Mouse (Mus musculus) kidney, adult 10 weeks (tissue): ENCODE results near the gene Wapl. TPM values are rescaled to one million over a fixed set of nuclear protein-coding genes. Genes with fewer than 3 reads are reported as not detected.

Experiments used
- polyA plus RNA-seq: library from polyadenylated mRNA; stranded (reverse); fragments of 350-450 nt; fragmentation: Illumina TruSeq; extraction: RNeasy Lipid Tissue Mini Kit (QIAGEN cat#74804); gene quantifications from one replicate; pipeline ENCODE4 v1.2.3, GENCODE M21; 2014; ENCODE audit warnings: low read depth, low replicate concordance

The Wapl gene
- polyA plus RNA-seq, result 117 TPM

DNA sequence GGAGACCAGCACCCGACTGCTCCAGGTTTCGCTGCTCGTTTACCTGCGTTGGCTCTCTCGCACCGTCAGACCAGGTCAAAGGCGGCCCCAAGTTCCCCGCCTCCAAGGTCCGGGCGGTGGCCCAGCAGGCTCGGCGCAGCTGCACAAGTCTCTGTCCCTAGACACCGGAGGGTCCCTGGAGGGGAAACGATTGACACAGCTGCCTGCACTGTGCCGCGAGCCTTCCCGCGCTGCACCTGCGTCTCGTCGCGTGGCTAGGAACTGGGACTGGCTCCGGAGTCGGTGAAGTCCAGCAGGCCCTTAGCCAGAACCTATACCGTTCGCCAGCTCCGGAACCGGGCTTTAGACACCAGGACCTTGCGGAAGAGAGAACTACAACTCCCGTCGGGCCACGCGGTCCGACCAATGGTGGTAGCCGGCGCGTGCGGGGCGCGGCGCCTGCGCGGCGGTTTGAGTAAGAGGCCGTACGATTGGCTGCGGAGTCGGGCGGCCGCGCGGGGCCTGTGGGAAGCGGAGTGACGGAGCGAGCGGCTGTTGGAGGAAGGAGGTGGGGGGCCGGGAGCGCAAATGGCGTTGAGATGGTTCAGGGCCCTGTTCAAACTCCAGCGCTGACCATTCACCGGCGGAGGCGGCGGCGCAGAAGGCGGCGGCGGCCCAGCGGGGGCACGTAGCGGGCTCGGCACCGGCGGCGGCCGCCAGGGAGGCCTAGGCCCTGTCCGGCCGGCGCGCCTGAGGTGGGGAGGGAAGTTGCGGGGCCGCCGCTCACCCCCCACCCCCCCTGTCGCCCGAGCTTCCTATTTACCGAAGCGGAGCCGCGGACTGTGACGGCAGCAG, at the start of gene Wapl:
TSS of gene Wapl (plus strand) at position 534 of the 834 bp plus-strand sequence.

Other genes with a start within 250 kb of the Wapl start
- gene Bmpr1a, start 170.6 kb upstream of the Wapl start, polyA plus RNA-seq, result 114 TPM
- not detected for gene 9230112D13Rik, start 151.1 kb upstream of the Wapl start, polyA plus RNA-seq
- 1.1 TPM for gene Ldb3, start 85.2 kb upstream of the Wapl start, polyA plus RNA-seq
- not detected for gene Opn4, start 73.8 kb upstream of the Wapl start, polyA plus RNA-seq
- 0.20 TPM for gene Grid1, start 146.2 kb downstream of the Wapl start, polyA plus RNA-seq